Mouse (Mus musculus) forebrain, embryonic 16.5 days (tissue): ENCODE data around the gene Fgfr2. TPM values are rescaled to one million over a fixed set of nuclear protein-coding genes. Genes with fewer than 3 reads are reported as not detected.
A peak's percentile ranks its signal among the peaks of the same experiment; 100 is the strongest.

Experiments
- ATAC-seq: fragments of 200-750 bp; cut with Nextera tagmentation; 2 replicates; pipeline ENCODE4 v1.8.0; 2017; ENCODE audit warnings: mild to moderate bottlenecking, moderate library complexity
- H3K27ac ChIP-seq: fragments of 300-500 bp; sonication (generic); 2 replicates; pipeline ENCODE4 v1.5.1; 2014; ENCODE audit warnings: low read length, control low read depth
- H3K27me3 ChIP-seq: fragments of 300-500 bp; sonication (generic); replicated peaks from 2 replicates; pipeline ENCODE4 v1.6.1; 2014; ENCODE audit warnings: low read length; ENCODE audit not compliant: control insufficient read depth, insufficient read depth
- H3K36me3 ChIP-seq: fragments of 300-500 bp; sonication (generic); 2 replicates; pipeline ENCODE4 v1.6.1; 2014; ENCODE audit not compliant: control insufficient read depth, insufficient read depth
- H3K4me1 ChIP-seq: fragments of 300-500 bp; sonication (generic); replicated peaks from 2 replicates; pipeline ENCODE4 v1.6.1; 2014; ENCODE audit warnings: low read length; ENCODE audit not compliant: control insufficient read depth, insufficient read depth
- H3K4me2 ChIP-seq: fragments of 300-500 bp; sonication (generic); 2 replicates; pipeline ENCODE4 v1.6.1; 2014; ENCODE audit warnings: mild to moderate bottlenecking, low read length, control low read depth
- H3K4me3 ChIP-seq: fragments of 300-500 bp; sonication (generic); replicated peaks from 2 replicates; pipeline ENCODE4 v1.5.1; 2014; ENCODE audit warnings: mild to moderate bottlenecking, low read length, control low read depth
- H3K9ac ChIP-seq: fragments of 300-500 bp; sonication (generic); replicated peaks from 2 replicates; pipeline ENCODE4 v1.6.1; 2014; ENCODE audit warnings: low read depth, low read length, control low read depth
- H3K9me3 ChIP-seq: fragments of 300-500 bp; sonication (generic); 2 replicates; pipeline ENCODE4 v1.6.1; 2016; ENCODE audit warnings: low read length; ENCODE audit not compliant: control insufficient read depth
- WGBS: fragments of 180-500 bp; shearing (Covaris S2); extraction: QIAGEN DNeasy Blood & Tissue Kit; methylation state at CpG from one replicate; pipeline ENCODE4 v1.1.7; 2014; 5-methylcytosine and 5-hydroxymethylcytosine counted together
- polyA plus RNA-seq: library from polyadenylated mRNA; unstranded; fragments of >200 nt; fragmentation: Nextera tagmentation; extraction: Ambion mirVana; gene quantifications from 2 replicates; pipeline ENCODE4 v1.2.1, GENCODE M21; 2015

The Fgfr2 gene
- polyA plus RNA-seq, 1 experiment from 2014 or later: 39.2 TPM

DNA sequence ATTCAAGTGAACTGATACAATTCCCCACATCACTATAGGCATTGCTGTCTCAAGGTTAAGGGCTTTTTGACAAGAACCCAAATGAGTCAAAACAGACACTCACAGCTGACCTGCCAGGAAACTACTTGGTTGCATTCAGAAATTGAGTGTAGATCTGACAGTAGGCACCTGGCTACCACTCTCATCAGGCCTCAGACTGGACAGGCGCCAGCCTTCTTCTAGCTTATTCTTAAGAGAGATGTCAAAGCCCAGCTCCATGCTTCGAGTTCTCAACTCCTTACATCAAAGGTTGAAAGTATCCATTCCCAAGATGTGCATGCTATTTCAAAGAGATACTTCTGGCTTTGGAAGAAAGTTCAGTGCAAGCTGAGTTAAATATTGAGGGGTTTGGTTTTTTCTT, 2417.9 kb downstream of the Fgfr2 start:
- no peak overlapping the region for H3K4me3 ChIP-seq
- 65% methylated on average over 2 of the region's 2 CpGs for WGBS
- no peak overlapping the region for H3K9ac ChIP-seq
- H3K4me2 ChIP-seq: no peak overlapping the region
- H3K27me3 ChIP-seq: no peaks in the 10 kb centered on the region
- no peaks in the 10 kb centered on the region for H3K9me3 ChIP-seq
- no peak for ATAC-seq
- peaks cover 17% of the 10 kb centered on the region for H3K4me1 ChIP-seq
- H3K36me3 ChIP-seq: no peaks in the 10 kb centered on the region
- no peak overlapping the region for H3K27ac ChIP-seq

DNA sequence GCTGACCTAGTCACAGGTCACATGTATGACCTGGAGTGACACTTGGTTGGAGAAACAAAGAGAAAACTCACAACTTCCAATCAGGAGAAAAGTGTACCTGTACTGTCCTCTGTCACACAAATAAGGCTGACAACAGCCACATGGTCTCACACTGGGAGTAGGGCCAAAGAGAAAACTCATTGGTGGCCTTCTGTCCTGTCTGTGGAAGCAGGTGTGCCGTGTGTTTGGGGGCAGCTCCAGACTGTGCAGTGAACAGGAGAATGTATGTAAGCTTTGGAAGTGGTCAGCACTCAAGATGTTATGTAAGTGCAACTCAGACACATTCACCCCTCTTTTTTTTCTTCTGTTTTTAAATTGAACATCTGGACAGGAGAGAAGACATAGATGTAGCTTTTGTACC, 2421.8 kb downstream of the Fgfr2 start:
- H3K36me3 ChIP-seq: no peaks in the 10 kb centered on the region
- 80% methylated on average over 1 of the region's 1 CpGs for WGBS
- no peak overlapping the region for H3K4me3 ChIP-seq
- no peak overlapping the region for H3K9ac ChIP-seq
- no peaks in the 10 kb centered on the region for H3K27me3 ChIP-seq
- H3K27ac ChIP-seq: no peak overlapping the region
- no peak for ATAC-seq
- H3K4me2 ChIP-seq: no peak overlapping the region
- no peaks in the 10 kb centered on the region for H3K9me3 ChIP-seq
- H3K4me1 ChIP-seq: peaks cover 11% of the 10 kb centered on the region

DNA sequence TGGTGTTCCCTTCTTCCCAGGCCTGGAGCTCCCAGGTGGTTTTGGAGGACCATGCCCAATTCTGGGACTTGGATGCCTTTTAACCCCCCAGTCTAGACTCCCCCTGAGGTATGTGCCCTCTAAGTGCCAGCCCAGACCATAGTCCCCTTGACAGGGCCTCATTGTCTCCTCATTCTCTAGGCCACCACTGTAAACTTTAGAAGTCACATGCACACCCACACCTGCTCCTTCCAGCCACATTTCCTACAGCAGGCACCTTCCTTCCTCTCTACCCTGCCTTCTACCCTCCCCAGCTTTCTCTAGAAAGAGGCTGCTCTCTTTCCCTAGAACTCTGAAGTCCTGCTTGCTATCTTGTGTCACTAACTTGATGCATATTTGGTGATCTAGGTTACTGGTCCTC, 2424.7 kb downstream of the Fgfr2 start:
- Histone ChIP-seq H3K4me3 (no peak overlapping the region), H3K4me1 (peaks cover 36% of the 10 kb centered on the region), H3K36me3 (no peaks in the 10 kb centered on the region), H3K9me3 (no peaks in the 10 kb centered on the region), H3K9ac (no peak overlapping the region), H3K27ac (no peak overlapping the region), H3K27me3 (no peaks in the 10 kb centered on the region), H3K4me2 (no peak overlapping the region)
- ATAC-seq: no peak

DNA sequence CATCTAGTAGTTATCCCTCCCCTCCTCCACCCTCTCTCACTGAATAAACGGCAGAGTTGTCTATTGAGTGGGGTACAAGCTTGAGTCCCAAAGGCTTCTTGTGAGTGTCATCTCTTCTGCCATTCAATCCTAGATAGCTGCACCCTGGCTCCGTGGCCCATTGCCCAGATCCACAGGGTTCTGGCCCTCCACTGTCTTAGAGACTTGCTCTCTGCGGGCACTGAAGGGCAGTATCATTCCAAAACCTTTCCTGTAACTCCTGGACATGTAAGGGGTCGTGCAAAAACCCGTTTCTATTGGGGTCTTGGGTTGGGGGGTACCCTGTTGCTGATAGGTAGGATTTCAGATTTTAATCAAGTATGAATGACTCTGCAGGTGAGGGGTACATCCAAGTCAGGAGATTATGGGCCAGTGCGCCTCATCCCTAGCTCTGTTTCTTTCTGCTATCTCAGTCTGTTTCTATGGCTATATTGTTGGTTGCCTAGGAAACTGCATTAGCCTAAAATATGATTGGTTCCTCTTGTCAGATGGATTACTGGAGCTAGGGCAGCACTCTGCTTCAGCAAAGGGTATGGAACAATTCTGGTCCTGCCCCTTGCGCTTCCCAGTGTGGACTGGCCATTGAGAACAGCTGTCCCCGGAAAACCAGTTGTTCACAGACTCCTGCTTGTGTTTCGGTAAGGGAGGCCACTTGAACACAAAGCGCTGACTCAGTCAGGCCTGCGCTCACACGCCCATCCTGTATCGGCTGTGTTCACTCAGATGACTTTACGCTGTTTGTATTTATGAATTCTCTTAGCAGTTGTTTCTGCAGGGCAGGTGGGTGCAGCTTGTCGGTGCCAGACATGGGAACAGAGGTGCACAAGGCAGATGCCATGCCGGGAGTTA, 2426.6 kb downstream of the Fgfr2 start:
- Histone ChIP-seq H3K9ac (no peak overlapping the region), H3K27me3 (no peaks in the 10 kb centered on the region), H3K27ac (no peak overlapping the region), H3K4me3 (no peak overlapping the region), H3K4me1 (peaks cover 40% of the 10 kb centered on the region), H3K4me2 (peak overlapping the region; percentile 24; the same call in 1 of the 2 replicates), H3K9me3 (no peaks in the 10 kb centered on the region), H3K36me3 (no peaks in the 10 kb centered on the region)
- ATAC-seq: no peak
- 69% methylated on average over 16 of the region's 16 CpGs for WGBS

DNA sequence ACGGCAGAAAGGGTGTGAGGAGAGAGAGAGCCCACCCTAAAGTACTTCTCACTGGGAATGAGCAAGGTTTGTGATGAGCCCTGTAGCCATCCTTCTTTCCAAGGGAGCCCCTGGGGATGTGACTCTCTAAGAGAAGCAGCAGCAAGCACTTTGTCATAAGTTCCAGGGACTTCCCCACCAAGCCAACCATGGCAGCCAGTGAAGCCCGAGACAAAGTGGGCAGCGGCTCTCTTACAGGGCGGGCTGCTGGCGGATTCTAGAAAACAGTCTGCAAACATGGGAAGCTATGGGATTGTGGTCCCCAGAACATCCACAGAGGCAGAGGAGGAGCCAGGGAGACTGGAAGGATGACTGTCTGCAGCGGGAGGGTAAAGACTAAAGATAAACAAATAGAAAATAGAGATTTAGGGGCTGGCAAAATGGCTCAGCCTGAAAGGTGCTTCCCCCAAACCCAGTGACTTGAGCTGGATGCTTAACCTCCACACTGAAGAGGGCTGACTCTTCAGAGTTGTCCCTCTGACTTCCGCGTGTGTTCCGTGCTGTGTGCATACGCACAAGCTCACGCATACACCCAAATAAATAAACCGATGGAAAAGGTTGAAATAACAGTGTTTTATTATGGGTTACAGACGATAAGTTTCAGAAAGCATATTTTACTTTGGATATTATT, 2427.3 kb downstream of the Fgfr2 start:
- no peaks in the 10 kb centered on the region for H3K27me3 ChIP-seq
- no peak overlapping the region for H3K9ac ChIP-seq
- H3K27ac ChIP-seq: no peak overlapping the region
- no peak overlapping the region for H3K4me3 ChIP-seq
- H3K9me3 ChIP-seq: no peaks in the 10 kb centered on the region
- H3K36me3 ChIP-seq: no peaks in the 10 kb centered on the region
- ATAC-seq: no peak
- H3K4me2 ChIP-seq: peak overlapping the region; percentile 57
- WGBS: 67% methylated on average over 13 of the region's 13 CpGs
- H3K4me1 ChIP-seq: peaks cover 38% of the 10 kb centered on the region

DNA sequence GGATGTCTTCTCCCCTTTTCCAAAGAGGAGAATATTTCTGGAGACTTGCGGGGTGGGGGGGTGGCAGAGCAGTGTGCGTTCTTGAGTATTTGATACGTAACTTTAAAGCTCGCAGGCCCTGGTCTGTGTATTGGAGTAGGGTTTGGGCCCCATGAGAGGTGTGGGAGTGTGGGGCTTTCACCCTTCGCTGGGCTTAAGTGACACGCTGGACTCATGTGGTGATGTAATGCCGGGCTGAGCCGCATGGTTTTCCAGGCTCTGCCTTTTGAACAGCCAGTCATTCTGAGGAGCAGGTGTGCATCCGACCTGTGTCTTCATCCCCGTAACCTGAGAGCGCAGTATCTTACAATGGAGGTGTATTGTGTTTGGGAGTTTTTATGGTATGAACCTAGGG, 2429.4 kb downstream of the Fgfr2 start:
- 0 out of 2 replicates have a peak, but pooled peaks have one; percentile 9 for ATAC-seq
- peak overlapping the region; percentile 81 for H3K4me3 ChIP-seq
- H3K9me3 ChIP-seq: no peaks in the 10 kb centered on the region
- peak overlapping the region; percentile 99 for H3K9ac ChIP-seq
- H3K4me1 ChIP-seq: peaks cover 38% of the 10 kb centered on the region
- H3K36me3 ChIP-seq: no peaks in the 10 kb centered on the region
- WGBS: 6% methylated on average over 11 of the region's 11 CpGs
- peak overlapping the region; percentile 99 for H3K27ac ChIP-seq
- H3K4me2 ChIP-seq: peak overlapping the region; percentile 57
- no peaks in the 10 kb centered on the region for H3K27me3 ChIP-seq

DNA sequence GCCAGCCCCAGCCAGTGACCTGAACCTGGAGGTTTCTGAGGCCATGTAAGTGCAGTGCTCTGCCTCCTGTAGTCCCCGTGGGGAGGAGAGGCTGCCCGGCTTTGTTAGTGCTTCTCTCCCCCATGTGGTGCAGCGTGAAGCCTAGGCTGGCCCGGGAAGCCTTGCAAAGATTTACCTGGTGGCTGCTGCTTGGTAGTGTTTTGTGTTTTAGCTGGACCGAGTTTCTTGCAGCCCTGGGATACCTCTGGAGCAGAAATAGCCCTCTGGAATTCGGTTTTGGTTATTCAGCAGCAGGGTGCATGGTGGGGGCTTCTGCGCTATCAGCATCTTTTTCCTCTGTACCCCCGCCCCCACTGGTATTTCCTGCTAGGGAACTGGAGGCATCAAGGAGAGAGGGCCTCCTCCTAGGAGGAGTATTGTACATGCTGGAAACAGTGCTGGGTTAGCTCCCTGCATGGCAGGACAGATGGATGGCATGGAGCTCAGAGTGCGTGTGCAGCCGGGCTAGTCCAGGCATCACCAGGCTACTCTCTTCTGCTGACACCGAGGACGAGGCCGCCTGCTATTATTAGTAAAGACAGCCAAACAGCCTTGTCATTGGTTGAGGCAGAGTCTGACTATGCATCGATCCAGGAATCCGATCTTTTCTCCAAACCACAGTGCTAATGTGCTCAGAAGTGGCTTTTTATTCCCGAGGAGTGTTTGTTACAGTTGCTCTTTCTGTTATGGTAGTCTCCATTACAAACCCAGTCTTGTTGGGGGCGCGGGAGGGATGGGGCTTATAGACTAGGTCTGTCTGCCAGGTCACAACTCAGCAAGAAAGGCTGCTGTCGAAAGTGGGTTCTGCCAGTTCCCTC, 2430.0 kb downstream of the Fgfr2 start:
- H3K4me3 ChIP-seq: peak overlapping the region; percentile 81
- no peaks in the 10 kb centered on the region for H3K27me3 ChIP-seq
- H3K4me1 ChIP-seq: peaks cover 38% of the 10 kb centered on the region
- H3K9ac ChIP-seq: peak overlapping the region; percentile 99
- no peaks in the 10 kb centered on the region for H3K36me3 ChIP-seq
- no peaks in the 10 kb centered on the region for H3K9me3 ChIP-seq
- peak; percentile 71 for ATAC-seq
- H3K27ac ChIP-seq: peak overlapping the region; percentile 99
- 0% methylated on average over 19 of the region's 19 CpGs for WGBS
- H3K4me2 ChIP-seq: peak overlapping the region; percentile 57

DNA sequence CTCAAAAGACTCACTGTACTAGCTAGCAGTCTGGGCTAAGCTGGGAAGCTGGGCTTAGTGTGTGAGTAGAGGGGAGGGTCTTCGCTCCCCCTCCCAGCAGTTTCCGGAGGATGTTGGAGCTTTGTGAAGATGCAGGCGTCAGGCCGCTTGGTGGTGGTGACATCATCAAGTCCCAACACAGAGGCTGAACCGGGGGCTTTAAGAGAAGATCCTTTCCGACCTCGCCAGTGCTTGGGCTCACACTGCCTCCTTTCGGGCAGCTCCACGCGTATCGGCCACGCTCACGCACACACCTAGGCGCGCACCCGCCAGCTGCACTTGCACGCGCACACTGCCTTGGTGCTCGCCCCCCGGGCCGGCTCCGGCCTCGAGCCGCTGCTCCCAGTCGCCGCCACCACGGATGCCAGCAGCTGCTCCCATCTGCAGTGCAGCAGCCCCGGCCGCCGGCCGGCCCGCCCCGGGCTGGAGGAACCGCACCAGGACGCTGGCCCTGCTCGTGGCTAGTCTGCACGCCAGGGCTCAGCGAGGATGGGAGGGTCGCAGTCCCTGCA, 2430.7 kb downstream of the Fgfr2 start:
- ATAC-seq: peak; percentile 86
- Histone ChIP-seq H3K4me3 (peak overlapping the region; percentile 81), H3K4me1 (peaks cover 38% of the 10 kb centered on the region), H3K9ac (peak overlapping the region; percentile 99), H3K9me3 (no peaks in the 10 kb centered on the region), H3K36me3 (no peaks in the 10 kb centered on the region), H3K27me3 (no peaks in the 10 kb centered on the region), H3K27ac (peak overlapping the region; percentile 99), H3K4me2 (peak overlapping the region; percentile 57)
- under 1% methylated on average over 37 of the region's 39 CpGs for WGBS
